Mouse (Mus musculus) lung, postnatal 0 days (tissue): Measurements from ENCODE around the gene 6030458C11Rik.

Experiments
- CTCF ChIP-seq: IDR thresholded peaks from 2 replicates; pipeline ENCODE4 v1.5.1; 2016; ENCODE audit warnings: antibody characterized with exemption, mild to moderate bottlenecking
- EP300 ChIP-seq: IDR thresholded peaks from 2 replicates; pipeline ENCODE4 v1.6.1; 2016; ENCODE audit warnings: antibody characterized with exemption, mild to moderate bottlenecking, control low read depth

- TF ChIP-seq EP300 (no peak), CTCF (no peak)
Measured at GRCm38 (mm10) chr15:12760747-12761146, 63.7 kb downstream of the 6030458C11Rik start.
